Mouse (Mus musculus) regulatory T cell (primary cell): ENCODE data around the gene Sept4.

ENCODE experiments used
- in situ Hi-C: fragments of 300-600 bp; cut with MboI, MseI; formaldehyde crosslinking; loops from one replicate; pipeline ENCODE4 v1.15.1; 2025; ENCODE audit warnings: high pct_unique_total_duplicates

Gene Sept4

DNA sequence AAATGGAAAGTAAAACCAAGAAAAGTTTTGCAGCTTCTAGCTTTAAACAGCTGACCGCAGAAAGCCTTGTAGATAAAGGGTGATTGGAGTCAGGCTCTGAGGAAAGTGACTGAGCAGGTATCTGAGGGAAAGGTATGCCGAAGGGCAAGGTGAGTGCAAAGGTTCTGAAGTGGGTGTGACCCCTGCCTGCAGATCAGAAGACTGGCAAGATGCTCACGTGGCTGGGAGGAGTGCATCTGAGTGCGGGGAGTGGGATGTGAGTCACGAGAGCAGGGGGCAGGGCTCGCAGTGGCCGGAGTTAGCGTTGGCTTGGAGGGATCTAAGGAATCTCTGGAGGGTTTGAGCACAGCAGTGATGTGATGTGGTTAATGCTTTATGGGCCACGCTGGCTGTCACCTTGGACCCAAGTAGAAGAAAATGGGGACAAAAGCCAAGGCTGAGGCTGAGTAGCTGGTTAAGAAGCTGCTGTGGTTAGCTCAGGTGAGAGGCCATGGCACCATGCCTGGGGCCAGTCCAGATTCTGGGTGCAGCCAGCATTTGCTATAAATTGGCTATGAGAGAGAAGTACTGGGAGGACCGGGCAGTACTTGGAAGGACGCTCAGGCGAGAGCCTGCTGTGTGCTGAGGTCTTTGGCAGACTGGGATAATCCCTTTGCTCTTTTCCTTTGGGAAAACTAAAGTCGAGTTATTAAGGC is 30.8 kb downstream of the Sept4 start:
- in situ Hi-C loops: loop anchor here (5.0 kb wide), 1 partner anchor 108 kb away; no protein-coding TSS in a partner anchor

GRCm38 (mm10) chr11:87600322-87600853 is 31.7 kb downstream of the Sept4 start:
- in situ Hi-C loops: loop anchor here (5.0 kb wide), 1 partner anchor 107 kb away; no protein-coding TSS in a partner anchor

DNA sequence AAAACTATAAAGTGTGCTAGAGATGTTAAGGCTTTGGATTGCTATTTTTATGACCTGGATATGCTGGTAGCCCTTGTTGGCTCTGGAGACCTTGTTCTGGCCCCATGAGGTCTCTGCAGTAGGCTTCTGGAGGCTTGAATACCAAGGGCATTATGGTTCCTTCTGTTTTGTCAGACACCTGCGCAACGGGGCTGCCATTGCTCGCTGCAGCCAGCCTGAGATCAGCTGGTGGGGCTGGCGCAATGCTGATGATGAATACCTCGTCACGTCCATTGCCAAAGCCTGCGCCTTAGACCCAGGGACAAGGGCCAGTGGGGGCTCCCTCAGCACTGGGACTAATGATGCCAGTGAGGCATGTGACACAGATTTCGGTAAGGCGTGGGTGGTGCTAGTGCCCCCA is 33.5 kb downstream of the Sept4 start:
- in situ Hi-C loops: loop anchor here (5.0 kb wide), 1 partner anchor 105 kb away; no protein-coding TSS in a partner anchor

DNA sequence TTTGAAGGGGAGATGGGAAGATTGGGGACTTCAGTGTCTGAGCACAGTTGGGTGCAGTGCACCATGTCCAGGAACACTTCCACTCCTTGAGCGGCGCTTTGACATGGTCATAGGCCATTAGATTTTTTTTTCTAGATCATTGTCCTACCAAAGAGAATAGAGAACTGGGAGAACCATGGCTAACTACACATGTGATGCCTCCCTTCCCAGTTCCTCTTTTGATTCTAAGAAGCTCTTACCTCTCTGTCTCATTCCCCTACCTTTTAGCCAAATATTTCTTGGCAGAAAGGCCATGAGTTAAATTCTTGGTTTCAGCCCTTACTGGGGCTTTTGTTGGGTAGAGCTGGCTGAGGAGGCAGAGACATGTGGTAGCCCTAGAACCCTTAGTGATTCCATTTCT is 34.9 kb downstream of the Sept4 start:
- in situ Hi-C loops: loop anchor here (5.0 kb wide), 1 partner anchor 104 kb away; no protein-coding TSS in a partner anchor

GRCm38 (mm10) chr11:87609264-87609663 is 40.6 kb downstream of the Sept4 start:
- in situ Hi-C loops: no loop called here

GRCm38 (mm10) chr11:87611547-87611946 is 42.8 kb downstream of the Sept4 start:
- in situ Hi-C loops: no loop called here

GRCm38 (mm10) chr11:87613972-87614371 is 45.3 kb downstream of the Sept4 start:
- in situ Hi-C loops: no loop called here

DNA sequence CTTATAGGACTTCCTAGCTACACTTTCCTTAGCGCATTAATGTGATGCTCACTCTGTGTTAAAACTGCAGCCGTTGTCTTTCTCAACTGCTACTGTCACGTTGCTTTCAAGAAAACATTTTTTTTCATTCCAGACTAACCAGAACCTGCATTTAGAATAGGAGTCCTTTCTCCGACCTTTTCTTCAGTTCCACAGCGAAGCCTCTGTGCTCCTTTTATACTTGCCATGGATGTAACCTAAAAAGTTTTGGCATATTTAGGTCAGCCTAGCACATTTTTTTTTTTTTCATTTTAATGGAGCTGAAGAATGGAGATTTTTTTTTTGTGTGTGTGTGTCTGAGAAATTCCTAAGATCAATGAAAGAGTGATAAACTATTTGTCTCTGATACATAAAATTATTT is 46.8 kb downstream of the Sept4 start:
- in situ Hi-C loops: no loop called here

- in situ Hi-C loops: no loop called here
Observed at GRCm38 (mm10) chr11:87615952-87616351, 47.2 kb downstream of the Sept4 start.

GRCm38 (mm10) chr11:87616790-87617474 is 48.2 kb downstream of the Sept4 start, which contains the start of gene Hsf5:
TSS of gene Hsf5 (plus strand) at chr11:87617164.
- in situ Hi-C loops: no loop called here

GRCm38 (mm10) chr11:87617606-87618005 is 48.9 kb downstream of the Sept4 start:
- in situ Hi-C loops: no loop called here

- in situ Hi-C loops: no loop called here
Observed at GRCm38 (mm10) chr11:87623160-87623559, 54.5 kb downstream of the Sept4 start.

- in situ Hi-C loops: no loop called here
Observed at GRCm38 (mm10) chr11:87629859-87630258, 61.2 kb downstream of the Sept4 start.

DNA sequence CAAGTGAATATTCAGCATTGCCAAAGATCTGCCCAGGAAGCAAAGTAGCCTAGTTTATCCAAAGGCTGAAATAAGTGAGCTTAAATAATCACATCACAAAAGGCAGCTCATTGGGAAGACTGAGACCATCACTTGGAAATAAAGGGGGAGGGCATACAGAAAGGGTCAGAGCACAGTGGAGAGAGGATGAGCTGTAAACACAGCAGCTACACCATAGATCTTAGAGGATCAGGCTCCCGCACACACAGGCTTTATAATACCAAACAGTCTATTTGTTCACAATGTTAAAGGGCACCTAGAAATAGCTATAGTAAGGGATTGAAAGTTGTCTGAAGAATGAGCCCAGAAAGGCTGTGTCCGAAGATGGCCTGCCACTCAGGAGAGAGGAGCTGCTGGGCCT is 70.1 kb downstream of the Sept4 start:
- in situ Hi-C loops: no loop called here

DNA sequence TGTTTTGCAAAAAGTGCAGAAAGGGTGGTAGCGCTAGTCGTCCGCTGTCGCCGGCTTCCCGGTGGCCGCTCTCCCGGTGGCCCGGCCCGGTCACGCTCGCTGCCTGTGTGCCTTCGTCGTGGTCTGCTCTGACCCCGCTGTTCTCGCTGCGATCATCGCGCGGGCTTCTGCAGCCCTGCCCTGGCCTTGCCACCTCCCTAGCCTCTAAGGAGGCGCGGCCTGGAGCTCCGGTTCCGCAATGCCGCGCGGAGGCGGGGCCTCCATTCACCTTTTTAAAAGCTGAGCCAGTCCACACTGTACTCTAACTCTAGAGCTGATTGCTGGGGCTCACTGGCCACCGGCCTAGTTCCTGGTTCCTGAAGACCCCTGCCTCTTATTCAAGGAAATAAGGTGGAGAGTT is 70.5 kb downstream of the Sept4 start:
- in situ Hi-C loops: no loop called here
